Mouse (Mus musculus) E14TG2a.4 (cell line): ENCODE measurements around the gene Hpd.

Experiments
- H3K27me3 ChIP-seq: 2 replicates; pipeline ENCODE4 v1.6.1; 2014; ENCODE audit warnings: low read length, control low read depth; ENCODE audit not compliant: insufficient read depth
- H3K36me3 ChIP-seq: 2 replicates; pipeline ENCODE4 v1.6.1; 2014; ENCODE audit warnings: low read length, control low read depth; ENCODE audit not compliant: insufficient read depth
- H3K4me1 ChIP-seq: replicated peaks from 2 replicates; pipeline ENCODE4 v1.6.1; 2014; ENCODE audit warnings: low read depth, low read length, control low read depth
- H3K4me3 ChIP-seq: replicated peaks from 2 replicates; pipeline ENCODE4 v1.5.1; 2014; ENCODE audit warnings: mild to moderate bottlenecking, low read length
- H3K9me3 ChIP-seq: 2 replicates; pipeline ENCODE4 v1.6.1; 2014; ENCODE audit warnings: low read length, control low read depth
- CTCF ChIP-seq: conservative IDR thresholded peaks from 2 replicates; pipeline ENCODE4 v1.5.1; 2014; ENCODE audit warnings: low read length
- NANOG ChIP-seq: IDR thresholded peaks from 2 replicates; pipeline ENCODE4 v1.6.1; 2014; ENCODE audit warnings: borderline replicate concordance, low read length, mixed read lengths
- POU5F1 ChIP-seq: IDR thresholded peaks from 2 replicates; pipeline ENCODE4 v1.6.1; 2014; ENCODE audit warnings: low read length, borderline replicate concordance

Gene Hpd

GRCm38 (mm10) chr5:123171646-123172350 is 10.7 kb downstream of the Hpd start:
- no peak for TF ChIP-seq POU5F1
- no peak for TF ChIP-seq NANOG
- TF ChIP-seq CTCF, result peak; percentile 99
- Histone ChIP-seq H3K4me1 (peaks cover 59% of the 10 kb centered on the region), H3K4me3 (peak overlapping the region; percentile 43; the same call in 1 of the 2 replicates), H3K36me3 (peaks cover 3% of the 10 kb centered on the region; the same call in 1 of the 2 replicates), H3K27me3 (peaks cover 41% of the 10 kb centered on the region), H3K9me3 (no peaks in the 10 kb centered on the region)

DNA sequence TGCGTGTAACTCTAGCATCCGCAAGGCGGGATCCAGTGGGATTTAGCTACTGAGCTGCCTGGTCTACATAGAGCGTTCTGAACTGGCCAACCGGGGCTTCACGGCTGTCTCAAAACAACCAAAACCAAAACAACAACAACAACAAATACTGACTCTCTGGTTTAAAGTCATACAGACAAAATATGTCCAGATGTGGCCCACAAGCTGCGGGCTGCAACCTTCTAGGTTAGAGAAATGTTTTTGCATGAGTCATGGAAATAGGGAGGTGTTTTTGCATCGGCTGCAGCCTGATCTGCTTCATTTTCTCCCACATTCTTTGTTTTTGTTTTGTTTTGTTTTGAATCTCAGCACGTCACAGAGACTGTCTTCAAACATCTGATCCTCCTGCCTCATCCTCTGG is 12.2 kb downstream of the Hpd start:
- H3K4me1 ChIP-seq, result peaks cover 65% of the 10 kb centered on the region
- TF ChIP-seq POU5F1, result no peak
- no peak for TF ChIP-seq CTCF
- no peak for TF ChIP-seq NANOG
- peaks cover 16% of the 10 kb centered on the region for H3K36me3 ChIP-seq

DNA sequence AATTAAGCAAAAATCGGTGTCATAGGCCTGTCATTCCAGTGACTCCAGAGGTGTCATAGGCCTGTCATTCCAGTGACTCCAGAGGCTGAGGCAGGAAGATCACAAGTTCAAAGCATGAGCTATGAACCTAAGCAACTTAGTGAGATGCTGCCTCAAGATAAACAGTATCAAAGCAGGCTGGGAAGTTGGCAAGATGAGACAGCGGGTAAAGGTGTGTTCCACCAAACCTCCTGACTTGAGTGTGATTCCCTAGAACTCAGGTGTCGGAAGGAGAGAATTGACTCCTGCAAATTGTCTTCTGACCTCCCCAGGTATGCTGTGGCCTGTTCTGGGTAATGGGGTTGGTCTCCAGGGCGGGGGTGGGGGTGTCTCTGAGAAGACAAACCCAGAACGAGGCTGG is 13.2 kb downstream of the Hpd start, which contains the start of gene Psmd9:
TSS of gene Psmd9 (plus strand) at position 130 of the 400 bp plus-strand sequence.
- TF ChIP-seq NANOG (no peak), POU5F1 (no peak), CTCF (no peak)
- Histone ChIP-seq H3K36me3 (peaks cover 21% of the 10 kb centered on the region), H3K4me1 (peaks cover 65% of the 10 kb centered on the region), H3K4me3 (no peak within 1 kb of the TSS), H3K9me3 (no peaks in the 10 kb centered on the region), H3K27me3 (peaks cover 27% of the 10 kb centered on the region)

More for the DNA sequence above, 12.2 kb downstream of the Hpd start:
- Histone ChIP-seq H3K27me3 (peaks cover 34% of the 10 kb centered on the region), H3K9me3 (no peaks in the 10 kb centered on the region), H3K4me3 (no peak overlapping the region)

GRCm38 (mm10) chr5:123167591-123167990 is 14.9 kb downstream of the Hpd start:
- Histone ChIP-seq H3K27me3 (peaks cover 25% of the 10 kb centered on the region), H3K4me3 (no peak overlapping the region), H3K36me3 (peaks cover 38% of the 10 kb centered on the region), H3K4me1 (peaks cover 77% of the 10 kb centered on the region), H3K9me3 (no peaks in the 10 kb centered on the region)
- TF ChIP-seq NANOG, result no peak

- Histone ChIP-seq H3K4me3 (peak overlapping the region; percentile 23; the same call in 1 of the 2 replicates), H3K9me3 (no peaks in the 10 kb centered on the region), H3K36me3 (peaks cover 49% of the 10 kb centered on the region), H3K4me1 (peaks cover 80% of the 10 kb centered on the region), H3K27me3 (peaks cover 26% of the 10 kb centered on the region)
- TF ChIP-seq POU5F1 (no peak), NANOG (no peak), CTCF (no peak)
Observed at GRCm38 (mm10) chr5:123166437-123166836, 16.1 kb downstream of the Hpd start.

DNA sequence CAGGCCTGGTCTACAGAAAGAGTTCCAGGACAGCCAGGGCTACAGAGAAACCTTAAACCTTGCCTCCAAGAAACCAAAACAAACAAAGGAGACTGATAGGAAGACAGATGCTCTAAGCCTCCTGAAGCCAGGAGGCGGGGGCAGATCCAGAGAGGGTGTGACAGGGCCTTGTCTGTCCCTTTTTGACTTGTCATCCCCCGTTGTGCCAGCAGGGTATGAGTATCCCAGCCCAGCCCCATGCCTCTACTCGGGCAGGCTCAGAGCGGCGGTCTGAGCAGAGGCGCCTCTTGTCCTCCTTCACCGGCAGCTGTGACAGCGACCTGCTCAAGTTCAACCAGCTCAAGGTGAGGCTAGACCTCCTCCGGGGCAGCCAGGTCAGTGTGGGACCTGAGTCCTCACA is 19.6 kb downstream of the Hpd start:
- Histone ChIP-seq H3K27me3 (peaks cover 44% of the 10 kb centered on the region), H3K9me3 (no peaks in the 10 kb centered on the region), H3K36me3 (peaks cover 81% of the 10 kb centered on the region), H3K4me1 (peaks cover 80% of the 10 kb centered on the region), H3K4me3 (peak overlapping the region; percentile 24; the same call in 1 of the 2 replicates)
- TF ChIP-seq CTCF (no peak), POU5F1 (no peak)

GRCm38 (mm10) chr5:123160341-123160740 is 22.2 kb downstream of the Hpd start:
- peaks cover 42% of the 10 kb centered on the region for H3K27me3 ChIP-seq

GRCm38 (mm10) chr5:123159866-123160265 is 22.7 kb downstream of the Hpd start:
- no peak for TF ChIP-seq NANOG
- no peak for TF ChIP-seq POU5F1
- no peak for TF ChIP-seq CTCF
- Histone ChIP-seq H3K27me3 (peaks cover 42% of the 10 kb centered on the region), H3K36me3 (peaks cover 88% of the 10 kb centered on the region), H3K4me3 (peak overlapping the region; percentile 63), H3K4me1 (peaks cover 77% of the 10 kb centered on the region), H3K9me3 (no peaks in the 10 kb centered on the region)

More at GRCm38 (mm10) chr5:123160341-123160740, 22.2 kb downstream of the Hpd start:
- peaks cover 86% of the 10 kb centered on the region for H3K36me3 ChIP-seq
- TF ChIP-seq NANOG (no peak), CTCF (no peak), POU5F1 (no peak)
- peak overlapping the region; percentile 63 for H3K4me3 ChIP-seq
- no peaks in the 10 kb centered on the region for H3K9me3 ChIP-seq
- H3K4me1 ChIP-seq, result peaks cover 77% of the 10 kb centered on the region
